ENCODE assay signal across 17 mouse cellular contexts in the genomic region with DNA sequence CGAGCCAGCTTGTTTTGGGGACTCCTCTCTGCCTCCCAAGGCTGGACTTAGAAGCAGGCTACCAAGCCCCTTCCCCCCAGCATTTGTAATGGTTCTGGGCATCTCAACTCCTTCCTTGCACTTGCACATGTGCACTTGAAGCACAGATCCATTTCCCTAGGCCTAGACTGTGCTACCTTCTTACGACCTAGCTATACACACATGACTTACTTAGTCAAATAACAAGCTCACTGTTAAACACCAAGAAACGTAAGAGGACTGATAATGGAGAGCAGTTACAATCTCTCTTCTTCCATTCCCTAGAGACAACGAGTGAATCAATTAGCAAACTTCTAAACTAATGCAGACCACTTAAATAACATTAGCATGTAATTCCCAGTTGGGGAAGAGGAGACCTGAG.
"Had no signal": no experiment of that assay in that cellular context is flagged by ENCODE, and none has a peak within 500 bp of the region (broad histone marks: within the 10 kb centered on the region; RNA-seq: fewer than 3 reads in every experiment).

No protein-coding gene starts in this region.

- H3K36me3 ChIP-seq: kidney, embryonic 15.5 days; limb, embryonic 12.5 days; limb, embryonic 15.5 days; midbrain, embryonic 12.5 days; midbrain, embryonic 15.5 days had no signal

- H3K9ac ChIP-seq: kidney, embryonic 15.5 days; limb, embryonic 12.5 days; limb, embryonic 15.5 days; liver, embryonic 14.5 days; liver, postnatal 0 days; lung, embryonic 14.5 days; midbrain, embryonic 12.5 days; midbrain, embryonic 15.5 days had no signal

- DNase-seq: kidney, adult 11 months; kidney, adult 8-10 months; kidney, postnatal 10 days; kidney, postnatal 36 days; liver, postnatal 0 days; lung, embryonic 14.5 days; thymus, adult 18-20 months; thymus, postnatal 36 days had no signal

- ATAC-seq: liver, postnatal 0 days; lung, postnatal 0 days; midbrain, embryonic 15.5 days had no signal

- H3K9me3 ChIP-seq: kidney, embryonic 15.5 days; limb, embryonic 12.5 days; limb, embryonic 15.5 days; midbrain, embryonic 12.5 days; midbrain, embryonic 15.5 days had no signal

- H3K4me2 ChIP-seq: kidney, embryonic 15.5 days; limb, embryonic 12.5 days; limb, embryonic 15.5 days; liver, embryonic 11.5 days; lung, embryonic 14.5 days; midbrain, embryonic 12.5 days; midbrain, embryonic 15.5 days had no signal

- H3K4me1 ChIP-seq: limb, embryonic 15.5 days had no signal

- H3K27me3 ChIP-seq: kidney, embryonic 15.5 days; limb, embryonic 15.5 days; midbrain, embryonic 12.5 days; midbrain, embryonic 15.5 days had no signal

- H3K27ac ChIP-seq: kidney, embryonic 15.5 days; limb, embryonic 12.5 days; limb, embryonic 15.5 days; liver, embryonic 14.5 days; macrophage; midbrain, embryonic 12.5 days; midbrain, embryonic 15.5 days had no signal

- H3K4me3 ChIP-seq: kidney, embryonic 15.5 days; limb, embryonic 12.5 days; limb, embryonic 15.5 days; midbrain, embryonic 12.5 days; midbrain, embryonic 15.5 days had no signal
